ENCODE assay signal across 8 mouse cellular contexts in genomic region chr7:132806286-132806685, GRCm38 (mm10). TPM values are rescaled to one million over a fixed set of nuclear protein-coding genes. Genes with fewer than 3 reads are reported as not detected.
DNase-seq lines count a peak whose midpoint lies in the region; ATAC-seq and TF ChIP-seq lines count a peak whose summit lies in the region.

No protein-coding gene starts in this region.

- no peak overlapping the region for H3K4me2 ChIP-seq in lung, postnatal 0 days (replicated peaks; ENCODE audit: low read depth, low read length)

- H3K27ac ChIP-seq in heart, adult 2 months, result peak overlapping the region; percentile 73
- peak overlapping the region; percentile 80 for H3K27ac ChIP-seq in lung, postnatal 0 days (ENCODE audit: low read length)

- H3K79me2 ChIP-seq in heart, adult 2 months (replicated peaks; ENCODE audit: control insufficient read depth, insufficient read depth, low read length), result peaks cover 11% of the 10 kb centered on the region

- no peak for TF ChIP-seq CTCF in heart, adult 2 months (IDR thresholded peaks at IDR 0.05)
- TF ChIP-seq CTCF in lung, postnatal 0 days (IDR thresholded peaks at IDR 0.05), result no peak

- DNase-seq in adrenal gland, adult (ENCODE audit: inconsistent age in 2 of 2, low spot score in 1 of 2), result peak; percentile 39 to 60
- DNase-seq in adrenal gland, adult 8-10 months, result no peak
- DNase-seq in ovary, postnatal 36 days (ENCODE audit: low spot score), result peak; percentile 47
- no peak for DNase-seq in ovary, postnatal 10 days (ENCODE audit: low spot score)
- DNase-seq in heart, adult 2 months, result peak; percentile 74 to 82
- DNase-seq in lung, postnatal 0 days (ENCODE audit: low spot score), result no peak
- no peak for DNase-seq in B cell, adult 2 months
- no peak for DNase-seq in frontal cortex, adult 2 months (ENCODE audit: extremely low spot score in 1 of 2, low spot score in 1 of 2)

- intact Hi-C loops in heart, adult 2 months (cut with DNase I), result loop anchor here (5.0 kb wide), 1 partner anchor 34 kb away; no protein-coding TSS in a partner anchor

- ATAC-seq in lung, postnatal 0 days, result no peak

- WGBS in heart, adult 2 months, result 40% methylated on average over 5 of the region's 5 CpGs
- WGBS in lung, postnatal 0 days, result 55% methylated on average over 5 of the region's 5 CpGs

- peaks cover 70% of the 10 kb centered on the region for H3K4me1 ChIP-seq in heart, adult 2 months (ENCODE audit: control insufficient read depth, insufficient read depth, low read length)
- peaks cover 60% of the 10 kb centered on the region for H3K4me1 ChIP-seq in lung, postnatal 0 days (ENCODE audit: insufficient read depth, low read depth, low read length)

- H3K9ac ChIP-seq in heart, adult 2 months (ENCODE audit: low read depth, low read length), result no peak overlapping the region
- no peak overlapping the region for H3K9ac ChIP-seq in lung, postnatal 0 days (replicated peaks; ENCODE audit: low read depth)

- no peaks in the 10 kb centered on the region for H3K9me3 ChIP-seq in lung, postnatal 0 days (ENCODE audit: low read length)

- H3K36me3 ChIP-seq in heart, adult 2 months (ENCODE audit: control insufficient read depth, insufficient read depth, low read length), result peaks cover 22% of the 10 kb centered on the region
- H3K36me3 ChIP-seq in lung, postnatal 0 days (ENCODE audit: insufficient read depth, low read length), result no peaks in the 10 kb centered on the region

- TF ChIP-seq POLR2A in heart, adult 2 months (IDR thresholded peaks at IDR 0.05; ENCODE audit: insufficient read depth, low read depth, low read length), result no peak

- H3K4me3 ChIP-seq in heart, adult 2 months, result no peak overlapping the region
- H3K4me3 ChIP-seq in lung, postnatal 0 days (ENCODE audit: low read depth, low read length), result no peak overlapping the region

- TF ChIP-seq EP300 in heart, adult 2 months (IDR thresholded peaks at IDR 0.05; ENCODE audit: insufficient read depth, low read depth, low read length), result peak; percentile 78; the same call in 1 of the 2 replicates
- TF ChIP-seq EP300 in lung, postnatal 0 days (IDR thresholded peaks at IDR 0.05), result no peak

- H3K27me3 ChIP-seq in heart, adult 2 months (ENCODE audit: control insufficient read depth, insufficient read depth, low read length), result no peaks in the 10 kb centered on the region
- H3K27me3 ChIP-seq in lung, postnatal 0 days (replicated peaks; ENCODE audit: insufficient read depth, low read length), result no peaks in the 10 kb centered on the region

RNA-seq across cellular contexts. Expression of gene Fam53b, which starts 7.4 kb away (rescaled TPM):
- 100 to 1,000 TPM in 1 of 4 experiments, 10 to 100 TPM in 3; 84.3 to 115 (median 87.7) TPM for total RNA-seq in adrenal gland, adult 8-10 months (2022)
- 10 to 100 TPM; 22.0 to 26.9 TPM for total RNA-seq in heart, adult 2 months (2021)
- 22.5 and 25.7 TPM in 2 replicates for polyA plus RNA-seq in heart, adult 2 months (2012; rRNA removed)
- polyA plus RNA-seq in lung, postnatal 0 days (2015; fragmentation: Nextera tagmentation; extraction: Ambion mirVana), result 27.2 and 31.2 TPM in 2 replicates
- polyA plus RNA-seq in frontal cortex, adult 2 months (2012; rRNA removed), result 14.7 and 18.2 TPM in 2 replicates

RNA-seq across cellular contexts. Expression of gene Eef1akmt2, which starts 46.2 kb away (rescaled TPM):
- total RNA-seq in adrenal gland, adult 8-10 months (2022), result 10 to 100 TPM; 25.1 to 38.6 (median 32.1) TPM
- total RNA-seq in heart, adult 2 months (2021), result 1 to 10 TPM; 7.7 TPM
- polyA plus RNA-seq in heart, adult 2 months (2012; rRNA removed), result 5.2 and 6.0 TPM in 2 replicates
- 34.5 and 37.2 TPM in 2 replicates for polyA plus RNA-seq in lung, postnatal 0 days (2015; fragmentation: Nextera tagmentation; extraction: Ambion mirVana)
- 45.1 and 49.4 TPM in 2 replicates for polyA plus RNA-seq in frontal cortex, adult 2 months (2012; rRNA removed)

RNA-seq across cellular contexts. Expression of gene Abraxas2, which starts 52.7 kb away (rescaled TPM):
- total RNA-seq in adrenal gland, adult 8-10 months (2022), result 10 to 100 TPM; 30.5 to 39.6 (median 34.8) TPM
- 10 to 100 TPM; 20.3 to 21.3 TPM for total RNA-seq in heart, adult 2 months (2021)
- 9.8 and 15.9 TPM in 2 replicates for polyA plus RNA-seq in heart, adult 2 months (2012; rRNA removed)
- 26.7 and 27.1 TPM in 2 replicates for polyA plus RNA-seq in lung, postnatal 0 days (2015; fragmentation: Nextera tagmentation; extraction: Ambion mirVana)
- polyA plus RNA-seq in frontal cortex, adult 2 months (2012; rRNA removed), result 22.9 and 24.2 TPM in 2 replicates

Comparison
In these comparisons a context has a peak if more than half of its experiments do, and no peak if none do; other contexts are left out.
1. DNase-seq: peak in adrenal gland, adult (2 of 2), ovary, postnatal 36 days (single experiment) and heart, adult 2 months (2 of 2); none in adrenal gland, adult 8-10 months (single experiment), ovary, postnatal 10 days (single experiment), lung, postnatal 0 days (single experiment), B cell, adult 2 months (0 of 2) and frontal cortex, adult 2 months (0 of 2).